Mouse (Mus musculus) adipocyte (in vitro differentiated cells): ENCODE data around the gene Usp7.
"Not testable (repeated sequence)": the region's sequence is repeated elsewhere in the genome, so short reads cannot be mapped to it uniquely, and the experiment has no call there.

Source experiments
- DNase-seq: peaks from one replicate; pipeline ENCODE4 v3.0.0-alpha.2; 2016; ENCODE audit warnings: low spot score

The Usp7 gene

GRCm38 (mm10) chr16:8781660-8782059 is 10.4 kb downstream of the Usp7 start:
- no peak for DNase-seq

- DNase-seq: no peak
Measured at GRCm38 (mm10) chr16:8781191-8781590, 10.9 kb downstream of the Usp7 start.

DNA sequence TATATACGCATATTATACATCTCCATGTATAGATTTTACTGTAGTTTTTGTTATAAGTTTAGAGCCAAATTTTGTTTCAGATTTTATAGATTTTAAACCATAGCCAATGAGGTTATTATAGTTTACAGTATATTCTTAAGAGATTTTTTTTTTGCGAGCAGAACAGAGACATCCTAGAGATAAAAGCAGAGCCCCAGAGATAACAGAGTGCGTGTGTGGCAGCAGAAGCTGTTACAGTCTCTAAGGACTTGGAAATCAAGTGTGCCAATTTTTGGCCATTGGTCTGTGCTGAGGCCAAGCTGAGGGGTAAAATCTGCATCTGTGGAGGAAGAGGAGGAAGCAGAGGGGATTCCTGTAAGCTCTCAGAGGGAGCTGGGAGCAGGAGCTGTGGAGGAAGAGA is 11.9 kb downstream of the Usp7 start:
- no peak for DNase-seq

DNA sequence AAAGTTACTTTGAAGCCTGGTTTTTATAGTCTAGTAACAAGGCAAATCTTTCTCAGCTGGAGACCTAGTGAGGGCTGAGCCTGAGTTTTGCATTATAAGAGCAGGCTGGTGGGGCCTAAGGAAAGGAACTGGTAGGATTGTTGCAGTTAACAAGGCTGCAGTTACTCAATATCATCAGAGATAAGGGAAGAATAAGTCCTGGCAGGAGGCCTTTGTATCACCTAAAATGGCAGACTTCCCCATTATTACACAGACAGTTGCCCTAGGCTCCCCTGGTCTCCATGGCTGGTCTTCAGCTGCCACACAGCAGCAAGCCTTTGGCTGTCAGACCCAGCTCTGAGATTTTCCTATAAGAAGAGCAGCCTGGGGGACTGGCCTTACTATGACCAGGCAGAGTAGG is 13.4 kb downstream of the Usp7 start:
- DNase-seq: no peak

DNA sequence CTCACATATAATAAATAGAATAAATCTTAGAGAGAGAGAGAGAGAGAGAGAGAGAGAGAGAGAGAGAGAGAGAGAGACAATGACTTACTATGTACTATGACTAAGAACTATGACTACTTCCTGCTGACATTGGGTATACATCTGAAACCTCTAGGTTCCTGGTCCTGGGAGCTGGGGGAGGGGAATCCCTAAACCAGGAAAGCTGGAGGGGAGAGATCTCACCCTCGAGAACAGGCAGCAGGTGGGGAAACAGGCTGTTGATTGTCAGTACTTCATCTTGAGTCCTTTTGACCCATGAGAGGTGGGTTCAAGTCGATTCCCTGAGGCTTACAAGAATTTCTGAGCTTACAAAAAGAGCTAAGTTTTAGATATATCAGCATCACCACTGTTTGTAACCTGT is 14.9 kb downstream of the Usp7 start:
- no peak for DNase-seq

GRCm38 (mm10) chr16:8776634-8777033 is 15.5 kb downstream of the Usp7 start:
- no peak for DNase-seq

GRCm38 (mm10) chr16:8771086-8771485 is 21.0 kb downstream of the Usp7 start:
- DNase-seq: no peak

- not testable (repeated sequence) for DNase-seq
Measured at GRCm38 (mm10) chr16:8770342-8770741, 21.8 kb downstream of the Usp7 start.

DNA sequence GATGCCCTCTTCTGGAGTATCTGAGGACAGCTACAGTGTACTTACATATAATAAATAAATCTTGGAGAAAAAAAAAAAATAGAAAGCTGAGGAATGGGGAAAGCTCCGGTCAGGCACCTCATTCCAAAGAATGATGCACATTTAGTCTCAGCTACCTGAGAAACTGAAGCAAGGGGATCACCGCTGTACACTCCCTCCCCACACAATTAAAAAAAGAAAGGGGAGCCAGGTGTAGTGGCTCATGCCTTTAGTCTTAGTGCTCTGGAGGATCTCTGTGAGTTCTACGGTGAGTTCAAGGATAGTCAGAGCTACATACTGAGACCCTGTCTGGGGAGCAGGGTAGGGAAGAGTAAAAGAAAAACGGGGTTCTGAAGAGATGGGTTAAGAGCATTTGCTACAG is 22.6 kb downstream of the Usp7 start:
- no peak for DNase-seq

- peak; percentile 63 for DNase-seq
Measured at GRCm38 (mm10) chr16:8769065-8769464, 23.0 kb downstream of the Usp7 start.

DNA sequence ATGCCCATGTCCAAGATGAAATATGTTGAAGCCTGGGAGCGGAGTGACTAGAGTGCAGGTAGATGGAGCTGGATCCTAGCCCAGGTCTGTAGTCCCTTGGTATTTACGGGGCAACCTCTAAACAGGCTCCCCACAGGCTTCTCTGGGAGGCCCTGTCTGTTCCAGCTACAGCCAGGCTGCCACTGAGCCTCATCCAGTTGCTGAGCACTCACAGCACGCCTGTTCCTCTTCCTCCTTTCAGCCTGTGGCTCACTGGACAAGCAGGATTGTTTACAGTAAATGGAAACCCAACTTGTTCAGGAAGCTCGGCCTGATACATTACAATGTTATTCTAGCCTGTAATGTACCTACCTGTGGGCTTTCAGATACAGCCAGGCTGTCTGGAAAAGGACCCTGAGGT is 23.5 kb downstream of the Usp7 start:
- no peak for DNase-seq

DNA sequence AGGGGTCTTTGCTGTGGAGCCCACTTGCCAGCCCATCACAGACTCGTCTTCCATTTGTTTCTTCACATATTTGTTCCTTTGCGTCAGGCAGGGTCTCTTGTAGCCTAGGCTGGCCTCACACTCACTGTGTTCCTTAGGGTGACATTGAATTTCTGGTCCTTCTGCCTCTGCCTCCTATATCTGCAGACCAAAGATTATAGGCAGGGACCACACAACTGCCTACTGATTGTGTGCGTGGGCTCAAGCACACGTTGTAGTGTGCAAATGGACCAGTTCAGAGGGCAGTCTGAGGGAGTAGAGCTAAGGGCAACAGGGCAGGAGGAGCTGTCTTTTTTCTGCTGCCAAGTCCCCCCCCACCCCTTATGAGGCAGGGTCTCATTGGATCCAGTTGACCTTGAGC is 24.0 kb downstream of the Usp7 start:
- DNase-seq: no peak

DNA sequence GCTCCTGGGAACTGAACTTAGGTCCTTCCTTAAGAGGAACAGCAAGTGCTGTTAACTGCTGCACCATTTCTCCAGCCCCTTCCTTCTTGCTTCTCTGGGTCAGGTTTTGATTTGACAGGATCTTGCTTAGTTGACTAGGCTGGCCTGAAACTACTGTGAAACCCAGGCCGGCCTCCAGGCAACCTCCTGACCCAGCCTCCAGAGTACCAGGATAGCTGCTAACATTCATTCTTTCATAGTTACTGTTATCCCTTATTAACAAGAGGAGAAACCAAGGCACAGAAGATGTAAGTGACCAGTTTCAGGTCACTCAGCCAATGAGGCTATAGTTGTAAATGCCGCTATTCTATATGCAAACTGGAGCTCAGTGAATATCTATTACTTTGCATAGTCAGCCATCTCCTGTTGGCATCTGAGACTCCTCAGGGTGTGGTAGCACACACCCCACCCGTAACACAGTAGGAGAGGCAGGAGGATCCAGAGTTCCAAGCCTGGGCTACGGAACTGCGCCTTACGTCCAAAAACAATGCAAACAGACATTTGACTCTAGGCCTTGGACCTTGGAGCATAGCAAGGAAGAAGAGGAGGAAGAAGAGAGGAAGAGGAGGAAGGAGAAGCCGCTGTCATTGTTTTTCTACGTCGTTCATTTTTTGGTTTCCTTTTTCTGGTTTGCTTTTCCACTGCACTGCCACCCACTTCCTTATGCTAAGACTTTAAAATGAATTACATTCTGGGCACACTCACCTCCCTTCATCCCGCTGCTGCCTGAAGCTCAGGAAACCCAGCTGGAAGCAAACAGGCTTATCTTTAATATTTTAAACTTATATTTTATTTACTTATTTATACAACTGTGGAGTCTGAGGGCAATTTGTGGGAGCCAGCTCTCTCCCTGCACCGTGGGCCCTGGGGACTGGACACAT is 24.7 kb downstream of the Usp7 start:
- no peak for DNase-seq

- no peak for DNase-seq
Measured at GRCm38 (mm10) chr16:8766196-8766595, 25.9 kb downstream of the Usp7 start.

DNA sequence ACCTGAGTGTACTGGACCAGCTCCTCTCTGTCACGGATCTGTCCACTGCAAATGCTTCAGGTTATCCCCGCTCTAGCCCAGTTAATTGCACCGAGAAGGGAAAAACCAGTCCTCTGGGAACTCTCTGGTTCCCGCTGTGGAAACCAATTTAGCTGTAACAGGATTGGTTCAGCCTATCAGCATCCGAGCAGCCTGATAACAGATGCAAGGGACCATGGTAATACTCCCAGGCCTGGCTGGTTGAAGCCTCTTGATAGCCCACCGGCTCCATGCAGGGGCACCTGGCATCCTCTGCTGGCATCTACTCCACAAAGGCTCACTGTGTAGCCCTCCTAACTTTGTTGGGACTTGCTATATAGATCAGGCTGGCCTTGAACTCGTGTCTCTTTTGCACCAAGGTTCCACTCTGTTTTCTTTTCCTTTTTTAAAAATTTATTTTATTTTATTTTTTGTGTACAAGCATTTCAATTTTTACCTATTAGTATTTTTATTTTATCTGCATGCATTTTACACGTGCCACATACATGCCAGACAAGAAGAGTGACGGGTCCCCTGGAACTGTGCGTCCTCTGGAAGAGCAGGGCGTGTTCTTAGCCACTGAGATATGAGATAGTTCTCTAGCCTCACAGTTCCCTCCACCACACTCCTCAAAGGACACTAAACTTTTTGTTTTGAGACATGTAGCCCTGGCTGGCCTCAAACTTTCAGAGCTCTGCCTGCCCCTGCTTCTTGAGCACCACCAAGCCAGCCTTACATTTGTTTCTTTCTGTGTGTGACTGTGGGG is 27.8 kb downstream of the Usp7 start:
- no peak for DNase-seq

- DNase-seq: no peak
Measured at GRCm38 (mm10) chr16:8763028-8763427, 29.1 kb downstream of the Usp7 start.

- DNase-seq: no peak
Measured at GRCm38 (mm10) chr16:8761894-8762293, 30.2 kb downstream of the Usp7 start.

GRCm38 (mm10) chr16:8761005-8761404 is 31.1 kb downstream of the Usp7 start:
- DNase-seq: no peak

GRCm38 (mm10) chr16:8758979-8759378 is 33.1 kb downstream of the Usp7 start:
- no peak for DNase-seq

DNA sequence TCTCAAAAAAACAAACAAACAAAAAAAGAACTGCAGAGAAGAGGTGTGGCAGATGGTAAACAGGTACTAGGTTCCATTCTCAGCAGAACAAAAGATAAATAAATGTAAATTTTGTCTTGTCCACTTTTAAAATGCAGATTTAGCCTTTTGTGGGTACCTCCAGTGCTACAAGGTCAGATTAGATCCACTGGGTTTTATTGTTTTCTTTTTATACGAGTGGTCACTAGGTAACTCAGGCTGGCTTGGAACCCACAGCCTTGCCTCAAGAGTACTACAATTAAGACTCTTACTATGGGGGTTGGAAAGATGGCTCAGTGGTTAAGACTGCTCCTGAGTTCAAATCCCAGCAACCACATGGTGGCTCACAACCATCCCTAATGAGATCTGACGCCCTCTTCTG is 33.9 kb downstream of the Usp7 start:
- no peak for DNase-seq

DNA sequence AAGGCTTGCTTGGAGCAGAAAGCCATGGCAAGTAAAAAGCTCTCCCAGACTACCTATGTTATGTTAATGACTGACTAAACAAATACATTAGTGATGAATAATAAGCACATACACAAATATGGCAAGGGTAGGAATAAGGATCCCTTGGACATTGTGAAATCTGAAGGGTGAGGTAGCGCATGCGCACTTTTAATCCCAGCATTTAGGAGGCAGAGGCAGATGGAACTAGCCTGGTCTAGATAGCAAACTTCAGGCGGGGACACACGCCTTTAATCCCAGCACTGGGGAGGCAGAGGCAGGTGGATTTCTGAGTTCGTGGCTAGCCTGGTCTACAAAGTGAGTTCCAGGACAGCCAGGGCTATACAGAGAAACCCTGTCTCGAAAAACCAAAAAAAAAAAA is 34.5 kb downstream of the Usp7 start:
- DNase-seq: not testable (repeated sequence)

DNA sequence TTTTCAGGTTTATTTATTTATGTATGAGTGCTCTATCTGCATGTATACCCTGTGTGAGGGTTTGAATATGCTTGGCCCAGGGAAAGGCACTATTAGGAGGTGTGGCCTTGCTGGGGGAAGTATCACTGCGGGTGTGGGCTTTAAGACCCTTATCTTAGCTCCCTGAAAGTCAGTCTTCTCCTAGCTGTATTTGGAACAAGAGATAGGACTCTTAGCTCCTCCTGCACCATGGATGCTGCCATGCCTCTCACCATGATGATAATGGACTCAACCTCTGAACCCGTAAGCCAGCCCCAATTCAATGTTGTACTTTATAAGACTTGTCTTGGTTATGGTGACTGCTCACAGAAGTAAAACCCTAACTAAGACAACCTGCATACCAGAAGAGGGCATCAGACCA is 39.8 kb downstream of the Usp7 start:
- DNase-seq: no peak

GRCm38 (mm10) chr16:8751555-8752235 is 40.4 kb downstream of the Usp7 start:
- DNase-seq: no peak
